Mouse (Mus musculus) G1E (cell line): ENCODE data around the gene Gm10837. TPM values are rescaled to one million over a fixed set of nuclear protein-coding genes. Genes with fewer than 3 reads are reported as not detected.
A peak's percentile ranks its signal among the peaks of the same experiment; 100 is the strongest.

Experiments used
- ATAC-seq: 2 replicates; pipeline ENCODE4 v1.8.0; 2016; ENCODE audit warnings: mild to moderate bottlenecking; ENCODE audit not compliant: insufficient number of reproducible peaks, poor library complexity, low FRiP score, severe bottlenecking; ENCODE audit errors: extremely low read depth
- DNase-seq: peaks from one replicate; pipeline ENCODE4 v3.0.0; 2012; ENCODE audit warnings: low spot score
- H3K27me3 ChIP-seq: 2 replicates; pipeline ENCODE4 v1.6.1; 2012; ENCODE audit warnings: mild to moderate bottlenecking, low read length, inconsistent platforms; ENCODE audit not compliant: insufficient read depth
- H3K36me3 ChIP-seq: replicated peaks from 2 replicates; pipeline ENCODE3; 2012; ENCODE audit warnings: mild to moderate bottlenecking, inconsistent platforms
- H3K4me1 ChIP-seq: 2 replicates; pipeline ENCODE4 v1.6.1; 2012; ENCODE audit warnings: low read depth, low read length, inconsistent platforms, mixed read lengths; ENCODE audit not compliant: insufficient read depth
- H3K4me3 ChIP-seq: 2 replicates; pipeline ENCODE4 v1.5.1; 2012; ENCODE audit warnings: low read depth, mild to moderate bottlenecking, inconsistent platforms, low read length, moderate library complexity, mixed read lengths
- H3K9me3 ChIP-seq: replicated peaks from 2 replicates; pipeline ENCODE4 v1.6.1; 2012; ENCODE audit warnings: inconsistent platforms
- CTCF ChIP-seq: IDR thresholded peaks from 2 replicates; pipeline ENCODE4 v1.5.1; 2012; ENCODE audit warnings: low read depth, low read length, inconsistent platforms, mixed read lengths
- GATA1 ChIP-seq: IDR thresholded peaks from 2 replicates; pipeline ENCODE4 v1.6.1; 2012; ENCODE audit warnings: borderline replicate concordance, low read length, inconsistent platforms, mixed read lengths
- GATA2 ChIP-seq: IDR thresholded peaks from 2 replicates; pipeline ENCODE4 v1.6.1; 2012; ENCODE audit warnings: low read depth, low read length, inconsistent platforms, borderline replicate concordance
- POLR2AphosphoS5 ChIP-seq: IDR thresholded peaks from 2 replicates; pipeline ENCODE4 v1.6.1; 2012; ENCODE audit warnings: low read depth, low read length, inconsistent platforms; ENCODE audit not compliant: insufficient replicate concordance
- TAL1 ChIP-seq: conservative IDR thresholded peaks from 2 replicates; pipeline ENCODE4 v1.6.1; 2012; ENCODE audit warnings: low read depth, low read length, inconsistent platforms, mixed read lengths
- polyA plus RNA-seq: library from polyadenylated mRNA; stranded (reverse); fragments of >175 nt; gene quantifications from 2 replicates; pipeline ENCODE4 v1.2.3, GENCODE M21; 2012
- total RNA-seq, 2 experiments: library from RNA; stranded (forward) in 1 of 2; stranded (reverse) in 1 of 2; fragments of 200-1000 nt in 1 of 2; fragments of >200 nt in 1 of 2; fragmentation: Nextera tagmentation in 1 of 2; gene quantifications; 2 replicates each; pipeline ENCODE4 v1.2.3; 2014 to 2017

The Gm10837 gene
- total and polyA plus RNA-seq, 3 experiments, result 0.11 TPM; not detected in 2

DNA sequence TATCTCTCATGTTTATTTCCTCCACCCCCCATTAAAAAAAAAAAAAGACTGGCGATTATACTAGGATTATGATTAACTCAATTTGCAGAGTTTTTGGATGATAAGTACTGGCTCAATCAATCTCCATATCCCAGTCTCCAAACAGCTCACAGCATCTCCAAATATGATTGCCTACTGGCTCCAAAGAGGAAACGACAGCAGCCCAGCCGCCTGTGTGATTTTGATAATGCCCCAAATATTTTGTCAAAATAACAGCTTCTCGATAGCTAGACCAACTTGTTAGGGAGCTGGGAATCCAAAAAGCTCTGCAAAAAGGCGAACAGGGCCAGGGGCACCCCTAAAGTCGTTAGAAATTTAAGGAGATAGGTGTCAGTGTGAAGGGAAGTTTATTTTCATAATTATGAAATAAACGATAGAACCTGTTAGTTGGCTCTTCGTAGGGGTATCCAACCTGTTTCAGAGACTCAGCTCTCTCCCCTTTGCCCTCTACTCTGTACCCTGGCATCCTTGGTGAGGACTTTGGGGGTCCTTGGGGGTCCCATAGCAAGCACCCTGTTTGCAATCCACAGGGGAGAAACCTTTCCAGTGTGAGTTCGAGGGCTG lies 12.3 kb upstream of the Gm10837 start:
- ATAC-seq (no peak), DNase-seq (no peak)
- TF ChIP-seq GATA1, result no peak
- no peak for TF ChIP-seq GATA2
- no peak for TF ChIP-seq POLR2AphosphoS5
- TF ChIP-seq TAL1, result no peak
- no peak for TF ChIP-seq CTCF
- no peak overlapping the region for H3K4me3 ChIP-seq
- peaks cover 39% of the 10 kb centered on the region for H3K9me3 ChIP-seq
- H3K27me3 ChIP-seq, result peaks cover 33% of the 10 kb centered on the region; the same call in 1 of the 2 replicates
- no peaks in the 10 kb centered on the region for H3K36me3 ChIP-seq
- H3K4me1 ChIP-seq, result no peaks in the 10 kb centered on the region

DNA sequence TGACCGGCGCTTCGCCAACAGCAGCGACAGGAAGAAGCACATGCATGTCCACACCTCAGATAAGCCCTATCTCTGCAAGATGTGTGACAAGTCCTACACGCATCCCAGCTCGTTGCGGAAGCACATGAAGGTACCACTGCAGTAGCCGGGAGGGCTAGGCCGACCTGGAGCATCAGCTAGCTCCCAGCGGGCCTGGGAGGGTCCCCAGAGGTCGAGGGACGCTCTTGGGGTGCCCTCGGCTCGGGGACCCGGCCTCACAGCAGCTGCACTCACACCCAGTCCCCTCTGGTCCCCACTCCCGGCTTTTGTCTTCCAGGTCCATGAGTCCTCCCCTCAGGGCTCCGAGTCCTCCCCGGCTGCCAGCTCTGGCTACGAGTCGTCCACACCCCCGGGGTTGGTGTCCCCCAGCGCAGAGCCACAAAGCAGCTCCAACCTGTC lies 11.8 kb upstream of the Gm10837 start:
- peaks cover 38% of the 10 kb centered on the region for H3K9me3 ChIP-seq
- H3K27me3 ChIP-seq, result peaks cover 33% of the 10 kb centered on the region; the same call in 1 of the 2 replicates
- TF ChIP-seq GATA1 (no peak), POLR2AphosphoS5 (no peak), TAL1 (no peak), CTCF (no peak), GATA2 (no peak)
- H3K4me1 ChIP-seq, result no peaks in the 10 kb centered on the region
- H3K4me3 ChIP-seq, result no peak overlapping the region
- H3K36me3 ChIP-seq, result no peaks in the 10 kb centered on the region
- DNase-seq, result no peak
- ATAC-seq, result no peak

DNA sequence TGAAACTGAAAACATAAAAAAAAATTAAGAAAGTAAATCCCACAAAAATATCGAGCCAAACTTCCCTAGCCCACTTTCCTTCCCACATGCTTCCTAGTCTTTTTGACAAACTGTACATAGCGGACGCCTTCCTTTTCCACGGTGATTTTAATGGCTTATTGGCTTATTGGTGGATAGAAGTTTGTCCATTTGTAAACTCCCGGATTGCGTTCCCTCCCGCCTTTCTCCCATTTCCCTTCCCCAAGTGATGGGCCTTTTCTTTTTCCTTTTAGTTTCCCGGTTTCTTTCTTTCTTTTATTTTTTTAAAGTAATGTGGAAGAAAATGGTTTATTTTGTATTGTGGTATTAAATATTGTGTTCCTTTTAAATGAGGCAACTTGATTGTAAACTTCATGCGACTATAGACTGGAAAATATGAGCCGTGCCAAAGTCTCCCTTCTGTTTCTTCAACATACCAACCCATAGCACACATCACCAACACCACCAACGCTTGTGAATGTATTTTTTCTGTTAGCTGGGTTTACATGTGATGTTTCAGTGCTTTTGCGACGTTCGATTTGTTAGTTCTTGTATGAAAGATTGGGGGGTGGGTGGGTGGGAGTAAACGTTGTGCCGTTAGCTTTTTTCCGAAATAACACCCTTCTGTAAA lies 10.8 kb upstream of the Gm10837 start:
- no peak for DNase-seq
- peaks cover 29% of the 10 kb centered on the region for H3K9me3 ChIP-seq
- H3K36me3 ChIP-seq, result no peaks in the 10 kb centered on the region
- TF ChIP-seq TAL1 (no peak), GATA2 (no peak), POLR2AphosphoS5 (no peak), CTCF (no peak), GATA1 (no peak)
- H3K27me3 ChIP-seq, result peaks cover 37% of the 10 kb centered on the region
- no peak for ATAC-seq
- no peaks in the 10 kb centered on the region for H3K4me1 ChIP-seq
- no peak overlapping the region for H3K4me3 ChIP-seq

DNA sequence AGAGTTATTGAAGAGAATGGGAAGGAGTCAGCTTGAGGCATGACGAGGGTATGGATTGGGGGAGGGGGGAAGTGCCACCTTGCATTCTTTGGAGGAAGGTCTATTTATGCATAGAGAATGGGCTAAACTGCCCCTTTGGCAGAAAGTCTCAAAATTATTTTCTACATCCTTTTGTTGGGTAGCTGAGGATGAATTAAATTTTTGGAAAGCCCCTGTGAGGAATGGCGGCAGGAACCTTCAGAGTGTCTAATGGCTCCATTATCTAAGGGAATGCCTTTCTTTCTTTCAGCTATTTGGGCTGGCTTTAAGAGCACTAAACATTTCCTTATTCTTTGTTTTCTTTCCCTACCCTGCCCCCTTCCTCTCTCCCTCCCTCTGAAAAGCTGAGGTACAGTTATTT lies 10.0 kb upstream of the Gm10837 start:
- Histone ChIP-seq H3K4me1 (no peaks in the 10 kb centered on the region), H3K9me3 (peaks cover 22% of the 10 kb centered on the region), H3K27me3 (peaks cover 40% of the 10 kb centered on the region), H3K36me3 (no peaks in the 10 kb centered on the region), H3K4me3 (no peak overlapping the region)
- ATAC-seq, result no peak
- DNase-seq, result no peak
- no peak for TF ChIP-seq GATA1
- TF ChIP-seq POLR2AphosphoS5, result no peak
- no peak for TF ChIP-seq GATA2
- TF ChIP-seq TAL1, result no peak
- TF ChIP-seq CTCF, result no peak

DNA sequence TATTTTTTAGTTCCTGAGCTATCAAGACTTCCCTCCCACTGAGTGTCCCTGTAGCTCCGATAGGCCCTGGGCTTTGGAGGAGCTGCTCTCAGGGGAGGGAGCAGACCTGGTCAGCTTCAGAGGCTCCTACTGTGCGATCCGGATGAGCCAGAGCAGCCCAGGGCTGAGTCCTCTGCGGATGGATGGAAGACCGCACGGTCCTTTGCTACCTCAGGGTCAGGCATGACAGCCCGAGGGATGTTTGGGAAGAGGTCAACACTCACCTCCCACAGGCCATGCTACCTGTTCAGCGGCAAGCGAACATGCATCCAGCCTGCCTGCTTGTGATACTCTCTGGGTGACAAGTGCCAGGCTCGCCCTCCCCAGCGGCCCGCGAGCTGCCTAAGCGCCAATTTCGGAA lies 9.2 kb upstream of the Gm10837 start:
- 0 out of 2 replicates have a peak overlapping the region, but pooled peaks have one; percentile 11 for H3K4me3 ChIP-seq
- DNase-seq (no peak), ATAC-seq (no peak)
- peaks cover 13% of the 10 kb centered on the region for H3K9me3 ChIP-seq
- TF ChIP-seq CTCF (no peak), TAL1 (no peak), POLR2AphosphoS5 (no peak), GATA1 (no peak), GATA2 (no peak)
- no peaks in the 10 kb centered on the region for H3K36me3 ChIP-seq
- H3K27me3 ChIP-seq, result peaks cover 40% of the 10 kb centered on the region
- H3K4me1 ChIP-seq, result no peaks in the 10 kb centered on the region
